Mouse (Mus musculus): Measurements from ENCODE around the gene Cryzl2. TPM values are rescaled to one million over a fixed set of nuclear protein-coding genes. Genes with fewer than 3 reads are reported as not detected.

Gene Cryzl2
- polyA plus RNA-seq, 1 experiment from 2014 or later = 7.5 TPM

DNA sequence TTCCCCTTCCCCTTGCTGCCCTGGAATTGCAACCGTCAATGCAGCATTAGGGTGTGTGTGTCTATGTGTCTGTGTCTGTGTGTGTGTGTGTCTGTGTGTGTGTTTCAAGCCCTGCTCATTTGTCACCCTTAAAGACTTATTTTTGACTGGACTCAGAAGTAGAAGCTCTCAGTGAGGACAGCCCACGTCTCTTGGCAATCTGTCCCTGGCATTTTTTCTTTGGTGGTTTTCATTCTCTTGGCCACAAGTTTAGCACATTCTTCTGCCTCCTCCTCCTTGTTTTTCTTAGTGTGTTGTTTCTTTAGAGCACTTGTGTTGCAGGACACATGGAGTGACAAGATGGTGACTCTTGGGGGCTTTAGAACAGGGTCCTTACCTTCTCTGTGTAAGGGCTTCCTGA, 17.9 kb downstream of the Cryzl2 start:
- Histone ChIP-seq H3K4me3 (ENCODE audit: low read depth, low read length) (no peak overlapping the region), H3K4me1 (ENCODE audit: control insufficient read depth, insufficient read depth, low read length) (no peaks in the 10 kb centered on the region), H3K36me3 (ENCODE audit: control insufficient read depth, insufficient read depth, low read length) (no peaks in the 10 kb centered on the region), H3K9me3 (ENCODE audit: control insufficient read depth, low read length) (no peaks in the 10 kb centered on the region), H3K9ac (ENCODE audit: low read length) (no peak overlapping the region), H3K4me2 (ENCODE audit: low read depth) (no peak overlapping the region), H3K27ac (ENCODE audit: low read depth, low read length) (no peak overlapping the region), H3K27me3 (ENCODE audit: control insufficient read depth, insufficient read depth, low read length) (no peaks in the 10 kb centered on the region)
- DNase-seq (ENCODE audit: low spot score) = no peak
- 84% methylated on average over 2 of the region's 2 CpGs for WGBS
- ATAC-seq (ENCODE audit: insufficient read depth, low FRiP score, low TSS enrichment) = no peak

DNA sequence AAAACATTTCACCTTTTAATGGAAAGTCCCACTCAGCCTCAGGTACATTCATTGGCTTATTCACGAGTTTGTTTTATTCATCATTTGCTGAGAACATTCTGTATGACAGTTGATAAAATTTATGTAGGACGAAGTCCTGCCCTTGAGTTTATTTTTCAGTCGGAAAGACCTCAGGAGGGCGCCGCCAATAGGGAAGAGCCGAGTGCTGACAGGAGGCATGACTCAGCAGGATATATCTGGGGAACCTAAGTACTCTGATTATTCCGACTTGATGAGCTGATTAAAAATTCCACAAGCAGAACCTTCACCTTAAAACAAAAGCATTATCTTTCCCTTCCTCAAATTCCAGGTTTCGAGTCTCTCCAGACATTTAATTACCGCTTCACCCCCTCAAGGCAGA, 21.7 kb downstream of the Cryzl2 start:
- WGBS = 45% methylated on average over 9 of the region's 9 CpGs
- Histone ChIP-seq H3K27me3 (ENCODE audit: control insufficient read depth, insufficient read depth, low read length) (no peaks in the 10 kb centered on the region), H3K36me3 (ENCODE audit: control insufficient read depth, insufficient read depth, low read length) (no peaks in the 10 kb centered on the region), H3K4me1 (ENCODE audit: control insufficient read depth, insufficient read depth, low read length) (no peaks in the 10 kb centered on the region), H3K9me3 (ENCODE audit: control insufficient read depth, low read length) (no peaks in the 10 kb centered on the region), H3K9ac (ENCODE audit: low read length) (no peak overlapping the region), H3K4me2 (ENCODE audit: low read depth) (no peak overlapping the region), H3K27ac (ENCODE audit: low read depth, low read length) (no peak overlapping the region), H3K4me3 (ENCODE audit: low read depth, low read length) (no peak overlapping the region)
- DNase-seq (ENCODE audit: low spot score) = no peak
- ATAC-seq (ENCODE audit: insufficient read depth, low FRiP score, low TSS enrichment) = no peak

DNA sequence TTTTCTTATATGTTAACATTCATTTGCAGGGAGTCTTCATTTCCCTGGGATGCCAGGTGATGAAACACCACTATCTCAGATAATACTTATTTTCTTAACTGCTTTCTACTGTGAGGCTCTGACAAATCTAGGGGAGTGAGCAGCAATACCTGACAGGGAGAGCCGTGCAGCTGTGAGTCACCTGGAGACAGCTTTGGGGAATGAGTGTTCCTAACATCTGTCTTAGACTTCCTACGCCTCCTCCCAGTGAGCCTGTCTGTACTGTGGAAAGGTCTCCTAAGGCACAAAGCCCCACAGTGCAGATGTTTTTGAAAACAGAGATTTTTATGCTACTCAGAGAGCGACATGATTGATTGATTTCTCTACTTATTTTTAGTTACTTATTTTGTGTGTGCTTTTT, 22.5 kb downstream of the Cryzl2 start:
- Histone ChIP-seq H3K27ac (ENCODE audit: low read depth, low read length) (no peak overlapping the region), H3K36me3 (ENCODE audit: control insufficient read depth, insufficient read depth, low read length) (no peaks in the 10 kb centered on the region), H3K4me2 (ENCODE audit: low read depth) (no peak overlapping the region), H3K4me1 (ENCODE audit: control insufficient read depth, insufficient read depth, low read length) (no peaks in the 10 kb centered on the region), H3K4me3 (ENCODE audit: low read depth, low read length) (no peak overlapping the region), H3K27me3 (ENCODE audit: control insufficient read depth, insufficient read depth, low read length) (no peaks in the 10 kb centered on the region), H3K9me3 (ENCODE audit: control insufficient read depth, low read length) (no peaks in the 10 kb centered on the region), H3K9ac (ENCODE audit: low read length) (no peak overlapping the region)
- no peak for ATAC-seq (ENCODE audit: insufficient read depth, low FRiP score, low TSS enrichment)
- WGBS = 66% methylated on average over 3 of the region's 3 CpGs
- DNase-seq (ENCODE audit: low spot score) = no peak

DNA sequence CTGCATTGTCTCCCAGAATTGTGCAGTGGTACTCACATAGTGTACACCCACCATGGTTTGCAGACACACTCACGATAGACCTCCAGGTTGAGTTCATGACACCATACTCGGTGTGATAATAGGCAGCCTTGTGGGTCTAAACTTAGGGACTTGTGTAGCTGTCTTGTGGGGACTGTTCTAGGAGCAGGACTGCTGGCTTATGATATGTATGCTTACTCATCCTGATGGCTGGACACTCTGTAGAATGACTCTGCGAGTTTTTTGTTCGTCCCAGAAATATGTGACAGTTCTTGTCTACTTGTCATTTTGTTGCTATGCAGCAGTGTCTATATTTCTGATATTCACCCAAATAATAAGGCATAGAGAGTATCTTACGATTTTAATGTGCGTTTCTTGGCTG, 23.3 kb downstream of the Cryzl2 start:
- H3K27ac ChIP-seq (ENCODE audit: low read depth, low read length) = no peak overlapping the region
- no peak overlapping the region for H3K4me2 ChIP-seq (ENCODE audit: low read depth)
- 93% methylated on average over 6 of the region's 6 CpGs for WGBS
- no peak overlapping the region for H3K4me3 ChIP-seq (ENCODE audit: low read depth, low read length)
- DNase-seq (ENCODE audit: low spot score) = no peak
- ATAC-seq (ENCODE audit: insufficient read depth, low FRiP score, low TSS enrichment) = no peak
- H3K27me3 ChIP-seq (ENCODE audit: control insufficient read depth, insufficient read depth, low read length) = no peaks in the 10 kb centered on the region
- no peaks in the 10 kb centered on the region for H3K36me3 ChIP-seq (ENCODE audit: control insufficient read depth, insufficient read depth, low read length)
- H3K9me3 ChIP-seq (ENCODE audit: control insufficient read depth, low read length) = no peaks in the 10 kb centered on the region
- H3K4me1 ChIP-seq (ENCODE audit: control insufficient read depth, insufficient read depth, low read length) = no peaks in the 10 kb centered on the region
- no peak overlapping the region for H3K9ac ChIP-seq (ENCODE audit: low read length)

DNA sequence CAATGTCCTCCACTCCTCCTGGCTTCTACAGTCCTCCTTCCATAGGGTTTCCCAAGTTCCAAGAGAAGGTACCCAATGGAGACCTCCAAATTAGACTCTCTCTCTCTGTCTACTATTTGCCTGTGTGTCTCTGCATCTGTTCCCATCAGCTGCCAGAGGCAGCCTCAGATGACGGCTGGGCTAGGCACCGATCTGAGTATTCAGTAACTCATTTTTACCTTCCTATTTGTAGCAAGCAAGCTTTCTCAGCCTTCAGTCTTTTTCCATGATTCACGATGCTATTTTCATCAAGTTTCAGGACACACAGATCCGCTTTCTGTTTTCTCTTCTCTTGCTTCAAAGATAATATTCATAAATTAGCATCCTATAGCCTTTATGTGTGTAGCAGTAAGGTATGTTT, 25.8 kb downstream of the Cryzl2 start:
- Histone ChIP-seq H3K4me2 (ENCODE audit: low read depth) (no peak overlapping the region), H3K27ac (ENCODE audit: low read depth, low read length) (no peak overlapping the region), H3K36me3 (ENCODE audit: control insufficient read depth, insufficient read depth, low read length) (no peaks in the 10 kb centered on the region), H3K9ac (ENCODE audit: low read length) (no peak overlapping the region), H3K9me3 (ENCODE audit: control insufficient read depth, low read length) (no peaks in the 10 kb centered on the region), H3K27me3 (ENCODE audit: control insufficient read depth, insufficient read depth, low read length) (no peaks in the 10 kb centered on the region), H3K4me1 (ENCODE audit: control insufficient read depth, insufficient read depth, low read length) (no peaks in the 10 kb centered on the region), H3K4me3 (ENCODE audit: low read depth, low read length) (no peak overlapping the region)
- WGBS = 95% methylated on average over 4 of the region's 4 CpGs
- ATAC-seq (ENCODE audit: insufficient read depth, low FRiP score, low TSS enrichment) = no peak
- no peak for DNase-seq (ENCODE audit: low spot score)

DNA sequence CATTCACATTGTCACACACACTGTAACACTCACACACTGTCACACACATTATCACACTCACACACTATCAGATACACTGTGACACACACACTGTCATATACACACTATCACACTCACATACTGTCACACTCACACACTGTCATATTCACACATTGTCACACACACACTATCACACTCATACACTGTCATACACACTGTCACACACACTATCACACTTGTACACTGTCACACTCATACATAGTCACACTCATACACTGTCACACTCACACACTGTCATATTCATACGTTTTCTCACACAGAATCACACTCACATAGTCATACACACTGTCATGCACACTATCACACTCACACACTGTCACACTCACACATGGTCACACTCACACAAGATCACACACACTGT, 42.3 kb downstream of the Cryzl2 start:
- Histone ChIP-seq H3K9ac (ENCODE audit: low read length) (no peak overlapping the region), H3K27ac (ENCODE audit: low read depth, low read length) (no peak overlapping the region), H3K9me3 (ENCODE audit: control insufficient read depth, low read length) (no peaks in the 10 kb centered on the region), H3K36me3 (ENCODE audit: control insufficient read depth, insufficient read depth, low read length) (no peaks in the 10 kb centered on the region), H3K4me1 (ENCODE audit: control insufficient read depth, insufficient read depth, low read length) (no peaks in the 10 kb centered on the region), H3K27me3 (ENCODE audit: control insufficient read depth, insufficient read depth, low read length) (no peaks in the 10 kb centered on the region), H3K4me2 (ENCODE audit: low read depth) (no peak overlapping the region), H3K4me3 (ENCODE audit: low read depth, low read length) (no peak overlapping the region)
- WGBS = 82% methylated on average over 1 of the region's 1 CpGs
- ATAC-seq (ENCODE audit: insufficient read depth, low FRiP score, low TSS enrichment) (no peak), DNase-seq (ENCODE audit: low spot score) (no peak)

DNA sequence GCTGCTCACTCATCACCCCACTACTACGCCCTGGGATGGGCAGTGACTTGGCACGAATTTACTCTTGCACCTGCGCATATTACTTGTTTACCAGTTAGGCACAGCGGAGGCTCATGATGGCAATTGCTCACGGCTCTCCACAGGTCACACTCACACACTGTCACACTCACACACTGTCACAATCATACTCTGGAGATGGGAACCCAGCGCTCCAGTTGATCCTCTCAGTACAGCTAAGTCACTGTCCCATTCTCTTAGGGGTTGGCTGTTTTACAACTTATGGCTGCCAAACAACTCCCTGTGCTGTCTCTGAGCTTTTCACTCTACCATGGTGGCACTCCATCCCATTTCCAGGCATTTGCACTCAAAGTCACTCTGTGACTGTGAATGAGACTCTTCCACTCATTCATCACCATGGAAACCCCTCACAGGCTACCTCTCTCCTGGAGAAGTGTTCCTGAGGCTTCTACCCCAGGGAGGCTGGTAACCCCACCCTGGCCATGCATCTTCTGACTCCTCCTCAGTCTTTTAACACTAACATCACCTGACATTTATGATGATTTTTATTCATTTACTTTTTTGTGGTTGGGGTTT, 43.1 kb downstream of the Cryzl2 start:
- no peaks in the 10 kb centered on the region for H3K36me3 ChIP-seq (ENCODE audit: control insufficient read depth, insufficient read depth, low read length)
- no peak overlapping the region for H3K27ac ChIP-seq (ENCODE audit: low read depth, low read length)
- no peak for DNase-seq (ENCODE audit: low spot score)
- 91% methylated on average over 6 of the region's 6 CpGs for WGBS
- no peak overlapping the region for H3K4me2 ChIP-seq (ENCODE audit: low read depth)
- no peak for ATAC-seq (ENCODE audit: insufficient read depth, low FRiP score, low TSS enrichment)
- H3K27me3 ChIP-seq (ENCODE audit: control insufficient read depth, insufficient read depth, low read length) = no peaks in the 10 kb centered on the region
- no peak overlapping the region for H3K9ac ChIP-seq (ENCODE audit: low read length)
- no peak overlapping the region for H3K4me3 ChIP-seq (ENCODE audit: low read depth, low read length)
- no peaks in the 10 kb centered on the region for H3K9me3 ChIP-seq (ENCODE audit: control insufficient read depth, low read length)
- no peaks in the 10 kb centered on the region for H3K4me1 ChIP-seq (ENCODE audit: control insufficient read depth, insufficient read depth, low read length)

GRCm38 (mm10) chr1:157503071-157503470, 44.7 kb downstream of the Cryzl2 start:
- no peak overlapping the region for H3K9ac ChIP-seq (ENCODE audit: low read length)
- whole genome bisulfite sequencing = 76% methylated on average over 6 of the region's 6 CpGs
- no peaks in the 10 kb centered on the region for H3K4me1 ChIP-seq (ENCODE audit: control insufficient read depth, insufficient read depth, low read length)
- no peak overlapping the region for H3K27ac ChIP-seq (ENCODE audit: low read depth, low read length)
- no peaks in the 10 kb centered on the region for H3K27me3 ChIP-seq (ENCODE audit: control insufficient read depth, insufficient read depth, low read length)
- no peaks in the 10 kb centered on the region for H3K9me3 ChIP-seq (ENCODE audit: control insufficient read depth, low read length)
- no peak overlapping the region for H3K4me3 ChIP-seq (ENCODE audit: low read depth, low read length)
- H3K4me2 ChIP-seq (ENCODE audit: low read depth) = no peak overlapping the region
- no peaks in the 10 kb centered on the region for H3K36me3 ChIP-seq (ENCODE audit: control insufficient read depth, insufficient read depth, low read length)
- DNase-seq (ENCODE audit: low spot score) (no peak), ATAC-seq (ENCODE audit: insufficient read depth, low FRiP score, low TSS enrichment) (no peak)

DNA sequence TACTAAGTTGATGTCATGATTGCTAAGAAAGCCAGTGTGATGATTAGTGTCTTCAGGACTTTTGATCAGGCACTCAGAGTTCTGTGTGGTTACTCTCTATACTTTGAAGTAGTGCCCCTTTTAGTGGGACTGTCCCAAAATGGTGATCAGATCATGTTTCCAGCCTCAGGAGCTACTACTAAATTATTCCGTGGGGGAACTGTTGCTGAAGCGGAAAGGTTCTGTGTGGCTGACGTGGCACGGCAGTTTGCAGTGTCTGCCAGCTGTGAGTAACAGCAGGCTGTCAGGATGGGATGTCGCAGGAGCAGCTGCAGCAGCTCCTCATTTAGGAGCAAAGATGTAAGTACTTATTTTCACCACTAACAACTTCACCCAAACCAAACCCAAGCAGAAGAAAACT, 48.1 kb downstream of the Cryzl2 start, which contains the start of gene Sec16b:
Gene Sec16b (plus strand): TSS at position 207 of the 400 bp plus-strand sequence.
- WGBS = 20% methylated on average over 5 of the region's 5 CpGs
- Histone ChIP-seq H3K4me1 (ENCODE audit: control insufficient read depth, insufficient read depth, low read length) (no peaks in the 10 kb centered on the region), H3K36me3 (ENCODE audit: control insufficient read depth, insufficient read depth, low read length) (no peaks in the 10 kb centered on the region), H3K4me3 (ENCODE audit: low read depth, low read length) (no peak within 1 kb of the TSS), H3K4me2 (ENCODE audit: low read depth) (no peak within 1 kb of the TSS), H3K9ac (ENCODE audit: low read length) (no peak within 1 kb of the TSS), H3K27ac (ENCODE audit: low read depth, low read length) (no peak within 1 kb of the TSS), H3K27me3 (ENCODE audit: control insufficient read depth, insufficient read depth, low read length) (no peaks in the 10 kb centered on the region), H3K9me3 (ENCODE audit: control insufficient read depth, low read length) (no peaks in the 10 kb centered on the region)
- DNase-seq (ENCODE audit: low spot score) (peak; percentile 63), ATAC-seq (ENCODE audit: insufficient read depth, low FRiP score, low TSS enrichment) (no peak)

All from neural tube, embryonic 11.5 days (tissue).